Mouse (Mus musculus) intestine, embryonic 15.5 days (tissue): Measurements from ENCODE around the gene Hsf2. TPM values are rescaled to one million over a fixed set of nuclear protein-coding genes. Genes with fewer than 3 reads are reported as not detected.
"Not testable (repeated sequence)": the region's sequence is repeated elsewhere in the genome, so short reads cannot be mapped to it uniquely, and the experiment has no call there.

ENCODE experiments used
- ATAC-seq: fragments of 200-750 bp; cut with Nextera tagmentation; 2 replicates; pipeline ENCODE4 v1.8.0; 2017; ENCODE audit warnings: moderate TSS enrichment, moderate library complexity
- H3K27ac ChIP-seq: fragments of 300-500 bp; sonication (generic); 2 replicates; pipeline ENCODE4 v1.5.1; 2015; ENCODE audit warnings: mild to moderate bottlenecking, inconsistent platforms
- H3K27me3 ChIP-seq: fragments of 300-500 bp; sonication (generic); replicated peaks from 2 replicates; pipeline ENCODE4 v1.6.1; 2015; ENCODE audit warnings: inconsistent platforms
- H3K36me3 ChIP-seq: fragments of 300-500 bp; sonication (generic); 2 replicates; pipeline ENCODE4 v1.6.1; 2015; ENCODE audit warnings: inconsistent platforms
- H3K4me1 ChIP-seq: fragments of 300-500 bp; sonication (generic); replicated peaks from 2 replicates; pipeline ENCODE4 v1.6.1; 2015; ENCODE audit warnings: inconsistent platforms
- H3K4me2 ChIP-seq: fragments of 300-500 bp; sonication (generic); replicated peaks from 2 replicates; pipeline ENCODE4 v1.6.1; 2015; ENCODE audit warnings: mild to moderate bottlenecking, inconsistent platforms
- H3K4me3 ChIP-seq: fragments of 300-500 bp; sonication (generic); replicated peaks from 2 replicates; pipeline ENCODE4 v1.5.1; 2015; ENCODE audit warnings: inconsistent platforms
- H3K9ac ChIP-seq: fragments of 300-500 bp; sonication (generic); 2 replicates; pipeline ENCODE4 v1.6.1; 2015; ENCODE audit warnings: inconsistent platforms
- H3K9me3 ChIP-seq: fragments of 300-500 bp; sonication (generic); 2 replicates; pipeline ENCODE4 v1.6.1; 2016; ENCODE audit warnings: inconsistent platforms
- WGBS: fragments of 180-500 bp; shearing (Covaris S2); methylation state at CpG from one replicate; pipeline ENCODE4 v1.1.7; 2015; 5-methylcytosine and 5-hydroxymethylcytosine counted together
- polyA plus RNA-seq: library from polyadenylated mRNA; unstranded; fragments of >200 nt; fragmentation: Nextera tagmentation; extraction: Ambion mirVana; gene quantifications from 2 replicates; pipeline ENCODE4 v1.2.1, GENCODE M21; 2015

The Hsf2 gene
- polyA plus RNA-seq, 1 experiment from 2014 or later = 22.4 TPM

DNA sequence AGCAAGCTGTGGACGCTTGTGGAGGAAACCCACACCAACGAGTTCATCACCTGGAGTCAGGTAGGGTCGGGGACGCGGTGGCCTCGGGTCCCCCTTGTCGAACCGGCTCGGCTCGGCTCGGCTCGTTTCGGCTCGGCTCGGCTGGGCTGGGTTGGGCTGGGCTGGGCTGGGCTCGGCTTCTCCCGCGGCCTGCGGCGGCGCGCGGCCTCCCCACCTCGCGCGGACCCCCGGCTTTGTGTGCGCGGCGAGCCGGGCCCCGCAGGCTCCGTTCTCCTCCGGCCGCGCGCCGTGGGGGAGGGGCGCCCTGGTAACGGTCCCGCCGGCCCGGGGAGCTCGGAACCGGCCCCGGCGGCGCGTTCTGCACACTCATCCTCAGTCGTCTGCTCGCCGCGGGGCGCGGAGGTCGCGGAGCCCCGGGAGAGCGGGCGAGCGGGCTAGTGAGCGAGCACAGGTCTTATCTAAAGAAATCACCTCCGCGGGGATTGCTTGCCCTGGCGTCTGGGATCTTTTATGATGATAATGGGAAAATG lies 422 bp downstream of the Hsf2 start:
- Histone ChIP-seq H3K27me3 (no peaks in the 10 kb centered on the region), H3K9ac (peak overlapping the region; percentile 94), H3K36me3 (no peaks in the 10 kb centered on the region), H3K9me3 (no peaks in the 10 kb centered on the region), H3K4me1 (0 out of 2 replicates have a peak, but pooled peaks cover 3% of the 10 kb centered on the region), H3K4me3 (peak overlapping the region; percentile 89), H3K27ac (peak overlapping the region; percentile 95), H3K4me2 (peak overlapping the region; percentile 61)
- WGBS = 0% methylated on average over 57 of the region's 65 CpGs
- ATAC-seq = peak; percentile 92

DNA sequence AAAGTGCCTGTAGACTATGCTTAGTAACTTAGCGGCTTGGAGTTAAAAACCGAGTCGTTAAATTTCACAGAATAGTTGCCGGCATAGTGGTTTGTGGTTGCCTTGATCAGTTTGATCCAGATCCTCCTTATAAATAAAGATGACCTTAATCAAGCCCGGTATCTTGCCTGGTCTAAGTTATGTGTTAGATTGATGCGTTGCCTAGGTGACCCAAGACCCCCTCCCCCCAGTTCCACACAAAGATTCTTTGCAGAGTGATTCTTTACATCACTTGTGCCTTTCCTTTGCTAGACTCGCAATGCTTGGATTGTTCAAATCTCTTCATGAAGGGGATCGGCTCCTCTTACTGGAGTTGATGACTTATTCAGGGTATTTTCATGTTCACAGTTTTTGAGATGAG lies 1.0 kb downstream of the Hsf2 start:
- Histone ChIP-seq H3K27me3 (no peaks in the 10 kb centered on the region), H3K4me2 (peak overlapping the region; percentile 61), H3K9me3 (no peaks in the 10 kb centered on the region), H3K4me1 (0 out of 2 replicates have a peak, but pooled peaks cover 3% of the 10 kb centered on the region), H3K9ac (peak overlapping the region; percentile 94), H3K36me3 (no peaks in the 10 kb centered on the region), H3K27ac (no peak overlapping the region), H3K4me3 (peak overlapping the region; percentile 89)
- ATAC-seq = no peak
- WGBS = under 1% methylated on average over 8 of the region's 8 CpGs

DNA sequence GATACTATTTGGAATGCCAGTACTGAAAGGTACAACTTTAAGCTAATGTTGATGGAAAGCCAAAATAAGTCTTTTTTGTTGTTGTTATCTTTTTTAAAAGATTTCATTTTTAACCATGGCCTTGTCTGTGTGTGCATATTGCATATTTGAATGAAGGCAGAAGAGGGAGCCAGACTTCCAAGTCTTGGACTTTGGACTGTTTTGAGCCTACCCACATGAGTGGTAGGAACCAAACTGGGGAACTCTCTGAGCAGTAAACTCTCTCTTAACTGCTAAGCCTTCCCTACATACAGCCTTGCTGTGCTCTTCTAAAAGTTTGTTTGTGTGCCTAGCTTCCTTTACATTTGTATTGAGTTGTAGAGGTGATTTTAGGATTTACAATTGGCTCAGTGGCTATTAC lies 2.4 kb downstream of the Hsf2 start:
- ATAC-seq = no peak
- Histone ChIP-seq H3K27ac (no peak overlapping the region), H3K27me3 (no peaks in the 10 kb centered on the region), H3K9ac (no peak overlapping the region), H3K4me2 (no peak overlapping the region), H3K36me3 (no peaks in the 10 kb centered on the region), H3K9me3 (no peaks in the 10 kb centered on the region), H3K4me3 (no peak overlapping the region), H3K4me1 (0 out of 2 replicates have a peak, but pooled peaks cover 3% of the 10 kb centered on the region)

DNA sequence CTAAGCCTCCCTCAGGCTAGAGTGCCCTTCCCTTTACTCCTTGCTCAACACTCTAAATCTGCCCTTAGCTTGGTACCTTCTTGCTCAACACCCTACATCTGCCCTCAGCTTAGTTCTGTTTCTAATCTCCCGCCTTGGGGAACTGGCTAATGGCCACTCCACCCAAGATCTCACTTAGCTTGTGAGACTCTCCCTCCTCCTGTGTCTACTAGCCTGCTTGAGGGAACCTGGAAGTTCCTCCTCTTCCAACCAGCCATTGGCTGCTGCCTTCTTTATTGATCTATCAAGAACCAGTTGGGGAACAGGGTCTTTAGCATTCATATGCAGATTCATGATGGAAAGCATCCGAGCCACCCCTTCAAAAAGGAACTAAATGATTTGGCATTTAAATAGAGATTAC lies 5.9 kb downstream of the Hsf2 start:
- Histone ChIP-seq H3K4me1 (0 out of 2 replicates have a peak, but pooled peaks cover 3% of the 10 kb centered on the region), H3K9ac (no peak overlapping the region), H3K36me3 (no peaks in the 10 kb centered on the region), H3K27me3 (no peaks in the 10 kb centered on the region), H3K27ac (no peak overlapping the region), H3K4me2 (no peak overlapping the region), H3K4me3 (no peak overlapping the region), H3K9me3 (no peaks in the 10 kb centered on the region)
- no peak for ATAC-seq
- WGBS = 89% methylated on average over 2 of the region's 2 CpGs

DNA sequence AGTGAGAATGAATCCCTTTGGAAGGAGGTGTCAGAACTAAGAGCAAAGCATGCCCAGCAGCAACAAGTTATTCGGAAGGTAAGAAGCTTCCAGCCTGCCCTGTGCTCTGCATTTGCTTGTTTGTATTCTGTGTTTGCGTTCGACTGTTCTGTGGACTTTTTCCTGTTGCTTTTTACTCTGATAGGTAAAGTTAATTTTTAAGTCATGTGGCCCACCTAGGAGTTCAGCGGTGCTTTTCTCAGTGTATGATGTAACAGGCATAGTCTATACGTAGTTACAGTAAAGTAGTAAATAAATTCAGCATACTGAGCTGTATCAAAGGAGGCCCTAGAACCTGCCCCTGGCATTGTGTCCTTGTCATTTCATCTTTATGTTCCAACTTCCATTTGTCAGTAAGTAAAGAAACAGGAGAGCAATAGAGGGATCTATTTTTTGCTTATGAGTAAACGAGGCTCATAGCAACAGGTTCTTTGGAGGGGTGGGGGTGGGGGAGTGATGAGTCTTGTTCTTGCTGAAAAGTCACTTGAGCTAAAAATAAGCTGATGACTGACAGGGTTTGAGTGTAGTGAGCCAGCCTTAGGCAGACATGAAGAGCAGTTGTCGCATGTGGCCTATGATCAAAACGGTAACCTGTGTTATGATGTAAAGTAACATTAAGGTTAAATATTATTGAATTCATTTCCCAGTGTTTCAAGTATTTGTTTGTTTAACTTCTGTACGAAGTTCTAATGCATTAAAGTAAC lies 13.4 kb downstream of the Hsf2 start:
- Histone ChIP-seq H3K27ac (no peak overlapping the region), H3K36me3 (no peaks in the 10 kb centered on the region), H3K4me1 (no peaks in the 10 kb centered on the region), H3K4me3 (no peak overlapping the region), H3K4me2 (no peak overlapping the region), H3K9me3 (no peaks in the 10 kb centered on the region), H3K27me3 (no peaks in the 10 kb centered on the region), H3K9ac (no peak overlapping the region)
- WGBS = 74% methylated on average over 9 of the region's 9 CpGs
- ATAC-seq = no peak

DNA sequence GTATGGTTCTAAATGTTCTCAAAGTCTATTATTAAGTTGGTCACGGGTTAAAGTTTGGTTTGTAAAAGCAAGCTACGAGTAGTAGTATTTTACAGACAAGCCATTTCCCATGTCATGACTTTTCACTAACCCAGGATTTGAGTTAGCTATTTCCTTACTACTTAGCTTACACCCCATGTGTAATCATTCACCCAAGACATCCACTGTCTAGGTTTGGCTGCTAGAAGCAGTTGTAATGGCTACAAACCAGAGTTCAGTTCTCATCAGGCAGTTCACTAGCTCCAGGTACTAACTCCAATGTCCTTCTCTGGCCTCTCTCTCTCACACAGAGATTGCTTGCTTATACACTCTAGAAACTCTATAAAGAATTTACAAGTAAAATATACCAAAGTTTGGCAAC lies 28.4 kb downstream of the Hsf2 start:
- H3K4me3 ChIP-seq = no peak overlapping the region
- H3K27ac ChIP-seq = no peak overlapping the region
- H3K9me3 ChIP-seq = no peaks in the 10 kb centered on the region
- no peaks in the 10 kb centered on the region for H3K27me3 ChIP-seq
- 93% methylated on average over 2 of the region's 2 CpGs for WGBS
- H3K4me2 ChIP-seq = no peak overlapping the region
- no peak for ATAC-seq
- peaks cover 26% of the 10 kb centered on the region for H3K36me3 ChIP-seq
- no peaks in the 10 kb centered on the region for H3K4me1 ChIP-seq
- H3K9ac ChIP-seq = no peak overlapping the region

DNA sequence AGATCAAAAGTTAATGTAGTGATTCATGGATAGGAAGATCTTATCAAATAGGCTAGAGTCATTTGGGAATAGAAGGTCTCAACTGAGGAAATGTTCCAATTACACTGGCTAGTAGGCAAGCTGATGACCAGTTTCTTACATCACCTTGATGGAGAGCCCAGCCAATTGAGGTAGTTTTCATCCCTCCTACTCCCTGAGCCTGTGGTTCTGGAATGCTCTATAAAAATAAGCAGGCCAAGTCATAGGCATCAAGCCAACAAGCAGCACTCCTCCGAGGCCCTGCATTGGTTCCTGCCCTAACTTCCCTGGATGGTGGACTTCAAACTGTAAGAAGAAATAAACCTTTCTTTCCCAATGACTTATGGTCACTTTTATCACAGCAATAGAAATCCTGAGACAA lies 29.1 kb downstream of the Hsf2 start:
- no peaks in the 10 kb centered on the region for H3K4me1 ChIP-seq
- no peaks in the 10 kb centered on the region for H3K9me3 ChIP-seq
- no peak for ATAC-seq
- H3K36me3 ChIP-seq = peaks cover 26% of the 10 kb centered on the region
- H3K27ac ChIP-seq = no peak overlapping the region
- no peak overlapping the region for H3K9ac ChIP-seq
- no peak overlapping the region for H3K4me2 ChIP-seq
- 73% methylated on average over 1 of the region's 1 CpGs for WGBS
- H3K27me3 ChIP-seq = no peaks in the 10 kb centered on the region
- H3K4me3 ChIP-seq = no peak overlapping the region

DNA sequence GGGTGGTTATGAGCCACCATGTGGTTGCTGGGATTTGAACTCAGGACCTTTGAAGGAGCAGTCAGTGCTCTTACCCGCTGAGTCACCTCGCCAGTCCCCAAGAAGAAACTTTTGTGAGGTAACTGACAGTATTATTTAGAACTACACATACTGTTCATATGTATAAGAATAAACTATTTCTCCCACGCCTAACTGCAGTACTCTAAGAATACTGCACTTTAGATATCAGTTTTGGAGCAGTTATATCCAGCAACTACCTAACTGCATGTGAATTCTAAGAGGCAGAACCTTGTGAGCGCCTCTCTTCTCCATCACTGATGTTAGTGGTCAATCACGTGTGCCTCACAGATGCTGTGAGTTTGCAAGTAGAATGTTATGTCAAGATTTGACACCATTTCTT lies 40.3 kb downstream of the Hsf2 start:
- no peak overlapping the region for H3K9ac ChIP-seq
- WGBS = 84% methylated on average over 5 of the region's 5 CpGs
- H3K4me3 ChIP-seq = no peak overlapping the region
- H3K9me3 ChIP-seq = no peaks in the 10 kb centered on the region
- no peak overlapping the region for H3K27ac ChIP-seq
- H3K36me3 ChIP-seq = peaks cover 11% of the 10 kb centered on the region
- no peak overlapping the region for H3K4me2 ChIP-seq
- ATAC-seq = no peak
- 0 out of 2 replicates have a peak, but pooled peaks cover 2% of the 10 kb centered on the region for H3K4me1 ChIP-seq
- H3K27me3 ChIP-seq = no peaks in the 10 kb centered on the region

DNA sequence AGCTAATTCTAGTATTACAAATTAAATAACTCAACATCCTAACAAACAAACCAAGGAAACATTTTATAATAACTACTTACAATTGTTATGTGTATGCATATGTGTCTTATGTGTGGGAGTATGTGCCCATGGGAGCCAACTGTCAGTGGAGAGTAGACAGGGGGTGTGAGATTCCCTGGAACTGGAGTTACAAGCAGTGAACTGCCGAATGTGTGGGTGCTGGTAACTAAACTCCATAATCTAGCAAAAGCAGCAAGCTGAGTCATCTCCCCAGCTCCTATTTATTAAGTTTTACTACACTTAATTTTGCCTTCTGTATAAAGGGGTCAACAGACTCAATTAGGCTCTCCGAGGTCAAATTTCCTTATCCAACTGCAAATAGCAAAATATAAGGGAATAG lies 44.9 kb downstream of the Hsf2 start:
- H3K4me2 ChIP-seq = peak overlapping the region; percentile 59
- H3K4me1 ChIP-seq = 0 out of 2 replicates have a peak, but pooled peaks cover 2% of the 10 kb centered on the region
- WGBS = 68% methylated on average over 2 of the region's 2 CpGs
- no peaks in the 10 kb centered on the region for H3K9me3 ChIP-seq
- H3K36me3 ChIP-seq = no peaks in the 10 kb centered on the region
- H3K27me3 ChIP-seq = no peaks in the 10 kb centered on the region
- H3K27ac ChIP-seq = no peak overlapping the region
- H3K9ac ChIP-seq = no peak overlapping the region
- H3K4me3 ChIP-seq = peak overlapping the region; percentile 89
- ATAC-seq = no peak

DNA sequence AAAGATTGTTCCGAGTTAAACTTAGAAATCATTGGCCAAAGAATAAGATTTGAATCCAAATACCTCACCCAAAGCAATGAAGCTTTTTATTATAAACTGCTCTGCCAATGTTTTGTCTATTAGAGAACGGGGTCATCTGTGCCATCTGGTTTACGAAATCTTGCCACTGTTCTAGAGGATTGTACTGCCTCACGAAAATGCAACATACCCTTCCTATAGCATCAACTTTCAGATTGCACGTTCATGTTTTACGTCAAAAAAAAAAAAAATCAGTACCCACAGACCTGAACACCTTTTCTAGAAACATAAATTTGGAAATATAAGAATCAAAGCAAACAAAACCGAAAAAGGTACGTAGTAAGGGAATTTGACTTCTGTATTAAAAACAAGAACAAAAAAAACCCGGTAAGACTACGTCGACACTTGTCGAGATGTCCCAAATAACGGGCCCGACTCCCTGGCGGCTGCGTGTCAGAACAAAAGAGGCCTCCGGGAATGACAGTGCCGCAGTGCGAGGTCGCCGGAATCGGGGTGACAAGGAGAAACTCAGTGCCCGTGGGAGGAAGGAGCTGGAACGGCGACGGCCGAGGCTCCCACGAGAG lies 45.5 kb downstream of the Hsf2 start:
- no peaks in the 10 kb centered on the region for H3K27me3 ChIP-seq
- no peak for ATAC-seq
- H3K4me2 ChIP-seq = peak overlapping the region; percentile 59
- H3K36me3 ChIP-seq = no peaks in the 10 kb centered on the region
- peak overlapping the region; percentile 90 for H3K27ac ChIP-seq
- peak overlapping the region; percentile 89 for H3K4me3 ChIP-seq
- WGBS = 2% methylated on average over 28 of the region's 28 CpGs
- H3K9ac ChIP-seq = peak overlapping the region; percentile 87
- H3K9me3 ChIP-seq = no peaks in the 10 kb centered on the region
- H3K4me1 ChIP-seq = 0 out of 2 replicates have a peak, but pooled peaks cover 2% of the 10 kb centered on the region

DNA sequence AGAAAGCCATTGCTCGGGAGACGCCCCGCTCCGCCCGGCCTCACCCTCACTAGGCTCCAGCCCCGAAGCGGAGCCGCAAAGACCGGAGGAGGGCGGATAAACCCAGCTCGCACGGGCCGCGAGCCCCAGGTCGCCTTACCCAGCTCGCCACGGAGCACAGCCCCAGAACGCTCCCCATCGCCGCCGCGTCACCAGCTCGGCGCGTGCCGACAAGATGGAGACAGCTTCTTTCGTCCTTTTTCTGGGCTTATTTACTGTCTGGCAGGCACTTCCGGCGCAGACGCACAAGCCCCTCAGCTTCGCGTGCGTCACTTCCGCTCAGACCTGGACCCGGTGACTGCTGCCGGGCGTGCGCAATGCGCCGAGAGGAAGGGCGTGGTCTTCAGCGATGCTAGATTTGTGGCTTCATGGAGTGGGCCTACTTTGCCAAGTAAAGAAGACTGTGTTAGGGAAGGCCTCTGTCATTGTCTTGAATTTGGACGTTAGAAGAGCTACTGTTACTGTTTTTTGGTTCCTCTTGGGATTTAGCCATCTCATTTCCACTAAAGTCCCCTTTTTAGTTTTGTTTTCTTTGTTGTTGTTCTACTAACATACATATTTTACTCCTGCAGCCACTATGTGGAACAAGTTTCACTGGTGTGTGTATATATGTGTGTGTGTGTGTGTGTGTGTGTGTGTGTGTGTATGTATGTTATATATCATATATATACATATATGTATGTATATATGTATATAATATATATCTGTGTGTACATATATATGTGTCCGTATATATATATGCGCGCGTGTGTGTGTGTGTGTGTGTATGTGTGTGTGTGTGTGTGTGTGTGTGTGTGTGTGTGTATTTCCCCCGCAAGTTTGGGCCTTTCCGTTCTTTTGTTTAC lies 46.3 kb downstream of the Hsf2 start, which contains the start of gene Serinc1:
Serinc1 (minus strand) TSS at position 313 of the 884 bp plus-strand sequence.
- H3K27me3 ChIP-seq = no peaks in the 10 kb centered on the region
- H3K36me3 ChIP-seq = no peaks in the 10 kb centered on the region
- H3K4me1 ChIP-seq = 0 out of 2 replicates have a peak, but pooled peaks cover 2% of the 10 kb centered on the region
- H3K4me2 ChIP-seq = peak within 1 kb of the TSS; percentile 59
- peak within 1 kb of the TSS; percentile 87 for H3K9ac ChIP-seq
- 12% methylated on average over 49 of the region's 49 CpGs for whole genome bisulfite sequencing
- peak within 1 kb of the TSS; percentile 90 for H3K27ac ChIP-seq
- peak; percentile 100 for ATAC-seq
- peak within 1 kb of the TSS; percentile 89 for H3K4me3 ChIP-seq
- H3K9me3 ChIP-seq = no peaks in the 10 kb centered on the region

DNA sequence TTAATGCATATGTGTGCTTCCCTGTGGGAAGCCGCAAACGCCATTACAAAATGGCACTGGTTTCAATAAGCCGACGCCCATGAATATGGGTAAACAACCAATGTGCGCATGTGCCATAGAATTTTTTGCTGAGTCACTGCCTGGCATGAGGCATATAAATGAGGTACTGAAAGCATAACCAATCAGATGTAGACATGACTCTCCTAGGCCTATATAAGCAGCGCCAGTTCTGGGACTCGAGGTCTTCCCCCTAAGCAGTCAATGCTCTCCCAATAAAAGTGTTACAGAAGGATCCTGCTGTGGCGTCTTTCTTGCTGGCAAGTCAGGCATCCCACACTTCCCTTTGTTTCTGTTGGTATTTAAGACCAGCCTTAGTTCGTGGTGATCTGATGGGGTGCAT lies 57.7 kb downstream of the Hsf2 start:
- H3K9ac ChIP-seq, H3K4me3 ChIP-seq, H3K4me1 ChIP-seq, H3K27ac ChIP-seq, H3K9me3 ChIP-seq, H3K4me2 ChIP-seq, ATAC-seq, H3K36me3 ChIP-seq, H3K27me3 ChIP-seq: not testable (repeated sequence)
- WGBS = 85% methylated on average over 9 of the region's 9 CpGs
